Comparison of ENCODE assay signal across 18 mouse cellular contexts in the genomic region with DNA sequence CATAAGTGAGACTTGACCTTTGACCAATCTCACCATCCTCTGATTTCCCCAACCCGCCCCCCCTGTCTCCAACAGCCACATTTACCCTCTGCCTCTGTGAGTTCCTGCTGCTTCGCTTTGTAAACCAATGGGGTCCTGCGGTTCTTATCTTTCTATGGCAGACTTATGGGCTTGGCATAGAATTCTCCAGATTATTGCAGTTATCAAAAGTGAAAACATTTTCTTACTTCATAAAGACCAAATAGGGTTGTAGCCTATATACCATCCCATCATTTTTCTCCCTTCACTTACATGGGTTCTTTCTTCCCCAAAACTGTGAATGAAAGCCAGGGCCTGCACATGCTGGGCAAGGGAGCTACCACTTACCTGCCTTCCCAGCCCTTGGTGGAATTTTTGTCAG. TPM values are rescaled to one million over a fixed set of nuclear protein-coding genes. Genes with fewer than 3 reads are reported as not detected.
A peak's percentile ranks its signal among the peaks of the same experiment; 100 is the strongest.
DNase-seq lines count a peak whose midpoint lies in the region; ATAC-seq lines count a peak whose summit lies in the region.
"Had no signal": no experiment of that assay in that cellular context is flagged by ENCODE, and none has a peak within 500 bp of the region (broad histone marks: within the 10 kb centered on the region; RNA-seq: fewer than 3 reads in every experiment).

No protein-coding gene starts in this region.

- peak; percentile 84 for ATAC-seq in common myeloid progenitor, adult 5-6 weeks (replicated peaks; ENCODE audit: low read depth, poor library complexity, severe bottlenecking)
- ATAC-seq in liver, embryonic 13.5 days (ENCODE audit: low read depth) = peak; percentile 97

- DNase-seq in spleen, postnatal 36 days (ENCODE audit: low spot score in 2 of 2) = peak; percentile 33 to 62
- no peak for DNase-seq in spleen, postnatal 10 days (ENCODE audit: low spot score in 2 of 2)
- DNase-seq in liver, embryonic 13.5 days = peak; percentile 70
- no peak for DNase-seq in adipocyte (ENCODE audit: low spot score)
- no peak for DNase-seq in adrenal gland, postnatal 4 days (ENCODE audit: low spot score in 2 of 2)
- no peak for DNase-seq in adrenal gland, adult 18-20 months (ENCODE audit: low spot score in 2 of 2)
- DNase-seq: adrenal gland, adult 2 months; cerebellum, adult 2 months; gastrocnemius, postnatal 14 days; heart, postnatal 14 days; kidney, adult 9 months; kidney, postnatal 36 days; midbrain, embryonic 14.5 days; right cerebral cortex, adult 18-20 months had no signal

- H3K27ac ChIP-seq in liver, embryonic 13.5 days = peak overlapping the region; percentile 96
- H3K27ac ChIP-seq: embryonic facial prominence, embryonic 13.5 days; limb, embryonic 12.5 days; lung, embryonic 15.5 days had no signal

- peak overlapping the region; percentile 63; the same call in 1 of the 2 replicates for H3K9ac ChIP-seq in liver, embryonic 13.5 days
- H3K9ac ChIP-seq: embryonic facial prominence, embryonic 13.5 days; limb, embryonic 12.5 days; lung, embryonic 15.5 days had no signal

- H3K4me2 ChIP-seq in liver, embryonic 13.5 days = peak overlapping the region; percentile 63
- H3K4me2 ChIP-seq: embryonic facial prominence, embryonic 13.5 days; limb, embryonic 12.5 days; lung, embryonic 15.5 days had no signal

- H3K27me3 ChIP-seq in liver, embryonic 13.5 days = no peaks in the 10 kb centered on the region
- H3K27me3 ChIP-seq: embryonic facial prominence, embryonic 13.5 days; limb, embryonic 12.5 days; lung, embryonic 15.5 days had no signal

- H3K4me1 ChIP-seq in liver, embryonic 13.5 days (replicated peaks) = peaks cover 66% of the 10 kb centered on the region
- H3K4me1 ChIP-seq: lung, embryonic 15.5 days had no signal

- H3K9me3 ChIP-seq in liver, embryonic 13.5 days (replicated peaks) = no peaks in the 10 kb centered on the region
- H3K9me3 ChIP-seq: embryonic facial prominence, embryonic 13.5 days; limb, embryonic 12.5 days; lung, embryonic 15.5 days had no signal

- no peak overlapping the region for H3K4me3 ChIP-seq in liver, embryonic 13.5 days (replicated peaks)
- H3K4me3 ChIP-seq: embryonic facial prominence, embryonic 13.5 days; limb, embryonic 12.5 days; lung, embryonic 15.5 days had no signal

- 22% methylated on average over 3 of the region's 3 CpGs for WGBS in liver, embryonic 13.5 days (ENCODE audit: insufficient replicate concordance)

- H3K36me3 ChIP-seq in liver, embryonic 13.5 days = no peaks in the 10 kb centered on the region
- H3K36me3 ChIP-seq: embryonic facial prominence, embryonic 13.5 days; limb, embryonic 12.5 days; lung, embryonic 15.5 days had no signal

RNA-seq across cellular contexts. Expression of gene Fnip2, which starts 6.7 kb away (rescaled TPM):
- 10.5 and 21.0 TPM in 2 replicates for total RNA-seq in common myeloid progenitor, adult 5-6 weeks (2017)
- polyA plus RNA-seq in liver, embryonic 13.5 days (2015; fragmentation: Nextera tagmentation; extraction: Ambion mirVana) = 3.5 and 3.8 TPM in 2 replicates
- total RNA-seq in adrenal gland, postnatal 4 days (2021) = 10 to 100 TPM; 11.9 to 16.0 TPM
- total RNA-seq in adrenal gland, adult 18-20 months (2021) = 10 to 100 TPM in 1 of 2 experiments, 1 to 10 TPM in 1; 8.4 to 12.7 TPM

RNA-seq across cellular contexts. Expression of gene Ppid, which starts 16.8 kb away (rescaled TPM):
- total RNA-seq in common myeloid progenitor, adult 5-6 weeks (2017) = 299 and 348 TPM in 2 replicates
- 164 and 208 TPM in 2 replicates for polyA plus RNA-seq in liver, embryonic 13.5 days (2015; fragmentation: Nextera tagmentation; extraction: Ambion mirVana)
- 10 to 100 TPM; 50.3 to 56.2 TPM for total RNA-seq in adrenal gland, postnatal 4 days (2021)
- total RNA-seq in adrenal gland, adult 18-20 months (2021) = 10 to 100 TPM; 61.4 to 63.0 TPM

RNA-seq across cellular contexts. Expression of gene 4930579G24Rik, which starts 54.5 kb away (rescaled TPM):
- total RNA-seq in common myeloid progenitor, adult 5-6 weeks (2017) = 14.1 and 17.7 TPM in 2 replicates
- 20.5 and 23.4 TPM in 2 replicates for polyA plus RNA-seq in liver, embryonic 13.5 days (2015; fragmentation: Nextera tagmentation; extraction: Ambion mirVana)
- total RNA-seq in adrenal gland, postnatal 4 days (2021) = 1 to 10 TPM; 7.9 to 8.4 TPM
- total RNA-seq in adrenal gland, adult 18-20 months (2021) = 1 to 10 TPM; 1.7 to 2.0 TPM

RNA-seq across cellular contexts. Expression of gene Etfdh, which starts 55.0 kb away (rescaled TPM):
- total RNA-seq in common myeloid progenitor, adult 5-6 weeks (2017) = 71.0 and 75.7 TPM in 2 replicates
- 38.8 and 45.8 TPM in 2 replicates for polyA plus RNA-seq in liver, embryonic 13.5 days (2015; fragmentation: Nextera tagmentation; extraction: Ambion mirVana)
- 100 to 1,000 TPM; 158 to 202 TPM for total RNA-seq in adrenal gland, postnatal 4 days (2021)
- 100 to 1,000 TPM; 221 to 262 TPM for total RNA-seq in adrenal gland, adult 18-20 months (2021)

Comparison
In these comparisons a context has a peak if more than half of its experiments do, and no peak if none do; other contexts are left out.
1. DNase-seq: peak in spleen, postnatal 36 days (2 of 2) and liver, embryonic 13.5 days (single experiment); none in spleen, postnatal 10 days (0 of 2), adipocyte (single experiment), adrenal gland, postnatal 4 days (0 of 2) and adrenal gland, adult 18-20 months (0 of 2).